Mouse (Mus musculus): ENCODE measurements at regions not wholly inside any gene's neighbourhood (a gene's known extent, or its start where the extent isn't known, plus 50 kb on each side); places are given as distances from the start of the nearest gene placed in this dataset.
A peak's percentile ranks its signal among the peaks of the same experiment; 100 is the strongest.

GRCm38 (mm10) chr12:8859588-8859987 is 61.9 kb upstream of the Laptm4a start:
- no peak overlapping the region for H3K4me3 ChIP-seq
- H3K27ac ChIP-seq = peak overlapping the region; percentile 75
- peaks cover 6% of the 10 kb centered on the region; the same call in 1 of the 2 replicates for H3K27me3 ChIP-seq
- H3K9ac ChIP-seq = no peak overlapping the region
- H3K4me2 ChIP-seq = no peak overlapping the region
- no peaks in the 10 kb centered on the region for H3K36me3 ChIP-seq
- H3K9me3 ChIP-seq (replicated peaks) = no peaks in the 10 kb centered on the region
- no peak; the same call in 1 of the 2 replicates for ATAC-seq (replicated peaks; ENCODE audit: insufficient number of reproducible peaks, insufficient read depth, low FRiP score, low read depth)
- H3K4me1 ChIP-seq (replicated peaks) = peaks cover 41% of the 10 kb centered on the region
- 26% methylated on average over 4 of the region's 4 CpGs for WGBS

- 48% methylated on average over 3 of the region's 3 CpGs for WGBS
- H3K4me1 ChIP-seq (replicated peaks) = peaks cover 11% of the 10 kb centered on the region
- no peak overlapping the region for H3K9ac ChIP-seq
- H3K4me2 ChIP-seq = no peak overlapping the region
- ATAC-seq (replicated peaks; ENCODE audit: insufficient number of reproducible peaks, insufficient read depth, low FRiP score, low read depth) = no peak
- H3K36me3 ChIP-seq = no peaks in the 10 kb centered on the region
- H3K4me3 ChIP-seq = no peak overlapping the region
- H3K27me3 ChIP-seq = peaks cover 6% of the 10 kb centered on the region; the same call in 1 of the 2 replicates
- no peaks in the 10 kb centered on the region for H3K9me3 ChIP-seq (replicated peaks)
- H3K27ac ChIP-seq = no peak overlapping the region
Measured at GRCm38 (mm10) chr12:8864830-8865229, 56.6 kb upstream of the Laptm4a start.

GRCm38 (mm10) chr12:8865250-8865649 is 56.2 kb upstream of the Laptm4a start:
- H3K9me3 ChIP-seq (replicated peaks) = no peaks in the 10 kb centered on the region
- no peaks in the 10 kb centered on the region for H3K36me3 ChIP-seq
- H3K9ac ChIP-seq = no peak overlapping the region
- peaks cover 7% of the 10 kb centered on the region for H3K4me1 ChIP-seq (replicated peaks)
- peaks cover 6% of the 10 kb centered on the region; the same call in 1 of the 2 replicates for H3K27me3 ChIP-seq
- no peak overlapping the region for H3K4me3 ChIP-seq
- no peak overlapping the region for H3K4me2 ChIP-seq
- no peak for ATAC-seq (replicated peaks; ENCODE audit: insufficient number of reproducible peaks, insufficient read depth, low FRiP score, low read depth)
- 38% methylated on average over 1 of the region's 1 CpGs for WGBS
- no peak overlapping the region for H3K27ac ChIP-seq

DNA sequence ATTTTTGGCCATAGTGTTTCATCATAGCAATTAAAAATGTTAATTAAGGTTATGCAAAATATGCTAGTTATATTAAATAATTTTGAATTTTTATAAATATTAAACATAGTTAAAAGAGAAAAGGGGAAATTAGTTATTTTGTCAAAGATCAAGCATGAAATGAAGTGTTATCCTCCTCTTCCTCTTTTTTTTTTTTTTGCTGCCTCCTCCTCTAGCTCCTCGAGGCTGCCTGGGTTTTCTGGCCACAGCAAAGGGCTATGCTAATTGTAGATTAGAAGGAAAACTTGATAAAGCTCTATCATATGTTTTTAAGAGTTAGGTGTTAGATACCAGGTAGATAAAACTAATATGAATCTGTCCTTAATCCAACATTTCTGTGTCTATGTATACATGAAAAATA is 54.4 kb upstream of the Laptm4a start:
- Histone ChIP-seq H3K9ac (no peak overlapping the region), H3K4me2 (no peak overlapping the region), H3K36me3 (no peaks in the 10 kb centered on the region), H3K9me3 (replicated peaks) (no peaks in the 10 kb centered on the region), H3K27me3 (peaks cover 3% of the 10 kb centered on the region; the same call in 1 of the 2 replicates), H3K4me1 (replicated peaks) (0 out of 2 replicates have a peak, but pooled peaks cover 3% of the 10 kb centered on the region), H3K4me3 (no peak overlapping the region), H3K27ac (no peak overlapping the region)
- ATAC-seq (replicated peaks; ENCODE audit: insufficient number of reproducible peaks, insufficient read depth, low FRiP score, low read depth) = no peak
- 17% methylated on average over 1 of the region's 1 CpGs for WGBS

DNA sequence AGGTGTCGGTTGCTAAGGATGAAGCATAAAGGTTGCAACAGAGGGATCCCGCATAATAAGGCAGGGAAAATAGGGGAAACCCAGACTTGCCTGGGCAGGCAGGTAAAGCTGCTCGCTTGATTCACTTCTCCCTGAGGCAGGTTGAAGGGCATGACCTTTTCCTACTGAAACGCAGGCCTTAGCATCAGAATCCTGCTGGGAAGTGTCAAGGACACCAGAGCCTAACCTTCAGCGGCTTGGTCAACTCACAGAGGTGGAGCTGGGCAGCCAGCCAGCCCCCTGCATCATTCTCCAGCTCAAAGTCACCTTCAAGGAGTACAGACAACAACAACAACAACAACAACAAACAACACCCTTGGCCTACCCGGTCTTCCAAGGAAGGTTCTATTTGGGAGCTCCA is 52.8 kb upstream of the Laptm4a start:
- Histone ChIP-seq H3K4me1 (replicated peaks) (0 out of 2 replicates have a peak, but pooled peaks cover 3% of the 10 kb centered on the region), H3K4me3 (no peak overlapping the region), H3K27ac (no peak overlapping the region), H3K9ac (no peak overlapping the region), H3K9me3 (replicated peaks) (no peaks in the 10 kb centered on the region), H3K4me2 (no peak overlapping the region), H3K36me3 (no peaks in the 10 kb centered on the region), H3K27me3 (no peaks in the 10 kb centered on the region)
- 62% methylated on average over 6 of the region's 6 CpGs for WGBS
- no peak for ATAC-seq (replicated peaks; ENCODE audit: insufficient number of reproducible peaks, insufficient read depth, low FRiP score, low read depth)

GRCm38 (mm10) chr12:8869190-8869589 is 52.3 kb upstream of the Laptm4a start:
- 0 out of 2 replicates have a peak, but pooled peaks cover 3% of the 10 kb centered on the region for H3K4me1 ChIP-seq (replicated peaks)
- no peak overlapping the region for H3K27ac ChIP-seq
- H3K36me3 ChIP-seq = no peaks in the 10 kb centered on the region
- no peak for ATAC-seq (replicated peaks; ENCODE audit: insufficient number of reproducible peaks, insufficient read depth, low FRiP score, low read depth)
- no peak overlapping the region for H3K9ac ChIP-seq
- H3K9me3 ChIP-seq (replicated peaks) = no peaks in the 10 kb centered on the region
- H3K4me2 ChIP-seq = no peak overlapping the region
- H3K27me3 ChIP-seq = no peaks in the 10 kb centered on the region
- WGBS = 10% methylated on average over 1 of the region's 1 CpGs
- H3K4me3 ChIP-seq = no peak overlapping the region
